Mouse (Mus musculus) MN1 (cell line): ENCODE measurements around the gene Olfr1122.
"Not testable (repeated sequence)": the region's sequence is repeated elsewhere in the genome, so short reads cannot be mapped to it uniquely, and the experiment has no call there.

Experiments used
- DNase-seq: peaks from one replicate; pipeline ENCODE4 v3.0.0-alpha.2; 2016; ENCODE audit warnings: low spot score

The Olfr1122 gene

DNA sequence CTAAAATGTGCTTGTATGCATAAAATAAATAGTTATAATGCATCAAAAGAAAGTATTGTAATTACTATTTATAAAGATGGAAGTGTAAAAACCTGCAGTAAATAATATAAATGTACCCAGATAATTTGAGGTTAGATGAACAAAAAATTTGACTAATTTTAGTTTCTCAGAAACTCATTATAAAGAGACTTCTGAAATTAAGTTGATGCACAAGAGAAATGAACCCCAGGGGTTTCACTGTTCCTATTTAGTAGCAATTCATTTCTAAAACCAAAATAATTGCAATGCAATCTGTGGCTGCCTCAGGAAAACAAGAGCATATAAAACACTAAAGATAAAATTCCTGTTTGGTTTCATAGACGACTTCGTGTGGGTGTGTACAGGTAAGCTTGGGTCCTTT, at the start of gene Olfr1122:
TSS of gene Olfr1122 (plus strand) at position 301 of the 400 bp plus-strand sequence.
- no peak for DNase-seq

- no peak for DNase-seq
Observed at GRCm38 (mm10) chr2:87354515-87354914, 31.1 kb upstream of the Olfr1122 start, which contains the start of gene Olfr1120. Gene Olfr1120 (plus strand): TSS chr2:87354815.

GRCm38 (mm10) chr2:87360121-87360520, 25.5 kb upstream of the Olfr1122 start:
- not testable (repeated sequence) for DNase-seq

DNA sequence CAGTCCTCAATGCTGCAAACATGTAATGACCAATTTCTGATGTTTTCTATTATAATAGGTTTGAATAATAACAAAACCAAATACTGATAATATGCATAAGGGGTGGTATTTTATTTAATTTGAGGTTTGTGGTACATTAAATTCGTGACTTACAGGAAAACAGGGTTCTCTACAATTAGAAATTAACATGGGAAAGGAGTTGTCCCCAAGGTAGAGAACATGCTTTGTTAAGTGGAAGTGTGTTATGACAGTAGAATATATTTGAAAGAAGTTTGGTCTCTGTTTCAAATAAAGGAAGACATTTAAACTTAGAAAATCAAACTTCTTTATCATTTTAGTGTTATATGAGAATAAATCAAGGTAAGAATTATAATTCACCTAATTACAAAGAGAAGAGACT, 16.1 kb upstream of the Olfr1122 start, which contains the start of gene Olfr1121:
TSS of gene Olfr1121 (plus strand) at position 301 of the 400 bp plus-strand sequence.
- no peak for DNase-seq

- no peak for DNase-seq
Observed at GRCm38 (mm10) chr2:87371726-87372125, 13.9 kb upstream of the Olfr1122 start.

DNA sequence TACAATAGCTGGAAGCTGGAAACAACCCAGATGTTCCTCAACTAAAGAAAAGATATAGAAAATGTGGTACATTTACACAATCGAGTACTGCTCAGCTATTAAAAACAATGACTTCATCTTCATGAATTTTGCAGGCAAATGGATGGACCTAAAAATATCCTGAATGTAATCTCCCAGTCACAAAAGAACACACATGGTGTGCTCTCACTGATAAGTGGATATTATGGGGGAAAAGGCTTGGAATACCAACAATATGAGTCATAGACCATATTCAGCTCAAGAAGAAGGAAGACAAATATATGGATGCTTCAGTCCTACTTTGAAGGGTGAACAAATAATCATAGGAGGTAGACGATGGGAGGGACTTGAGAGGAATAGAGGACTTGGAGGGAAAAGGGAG, 1.7 kb upstream of the Olfr1122 start:
- DNase-seq, result no peak

DNA sequence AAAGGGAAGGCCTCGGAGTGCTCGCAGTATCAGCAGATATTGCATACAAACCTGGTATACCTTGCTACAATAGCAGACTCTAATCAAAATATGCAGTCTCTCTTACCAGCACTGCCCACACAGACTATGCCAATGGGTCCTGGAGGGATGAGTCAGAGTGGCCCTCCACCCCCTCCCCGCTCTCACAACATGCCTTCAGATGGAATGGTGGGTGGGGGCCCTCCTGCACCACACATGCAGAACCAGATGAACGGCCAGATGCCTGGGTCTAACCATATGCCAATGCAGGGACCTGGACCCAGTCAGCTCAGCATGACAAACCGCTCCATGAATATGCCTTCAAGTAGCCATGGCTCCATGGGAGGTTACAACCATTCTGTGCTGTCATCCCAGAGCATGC, 8.0 kb downstream of the Olfr1122 start:
- not testable (repeated sequence) for DNase-seq

GRCm38 (mm10) chr2:87394686-87395085, 9.0 kb downstream of the Olfr1122 start:
- DNase-seq, result not testable (repeated sequence)

DNA sequence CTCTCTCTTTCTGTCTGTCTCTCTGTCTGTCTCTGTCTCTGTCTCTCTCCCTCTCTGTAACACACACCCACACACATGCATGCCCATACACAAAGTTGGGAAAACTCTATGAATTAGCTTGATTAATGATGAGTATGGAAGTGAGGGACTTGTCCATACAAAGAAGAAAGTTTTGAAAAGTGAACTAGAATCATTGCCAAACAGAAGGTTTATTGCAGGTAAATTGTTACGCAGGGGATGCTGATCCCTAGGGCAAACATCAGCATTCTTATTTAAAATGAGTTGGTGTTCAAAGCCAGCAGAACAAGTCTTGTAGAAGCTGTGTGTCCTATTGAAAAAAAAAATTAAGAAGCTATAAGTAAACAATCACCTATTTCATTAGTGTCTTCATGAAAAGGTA, 30.7 kb downstream of the Olfr1122 start, which contains the start of gene Olfr1123:
TSS of gene Olfr1123 (plus strand) at position 301 of the 400 bp plus-strand sequence.
- no peak for DNase-seq

DNA sequence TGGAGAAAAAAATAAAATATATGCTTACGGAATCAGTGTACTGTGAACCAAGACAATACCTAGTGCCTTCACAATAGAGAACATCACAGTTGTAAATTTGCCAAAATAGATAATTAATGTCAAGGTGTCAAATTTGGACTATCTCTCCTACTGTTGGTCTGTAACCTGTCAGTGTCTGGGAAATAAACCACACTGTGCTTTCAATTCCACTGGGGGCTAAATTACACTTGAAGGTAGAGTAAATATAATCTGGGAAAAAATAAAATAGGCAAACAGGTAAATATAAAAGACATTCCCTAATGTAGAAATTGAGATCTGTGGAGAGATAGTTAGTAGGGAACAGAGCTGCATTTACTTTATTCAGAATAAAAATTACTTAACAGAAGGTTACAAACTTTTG, 44.3 kb downstream of the Olfr1122 start, which contains the start of gene Olfr1124:
TSS of gene Olfr1124 (plus strand) at position 301 of the 400 bp plus-strand sequence.
- DNase-seq, result no peak

GRCm38 (mm10) chr2:87437731-87438130, 52.1 kb downstream of the Olfr1122 start:
- DNase-seq, result no peak
